Mouse (Mus musculus) liver, postnatal 0 days (tissue): ENCODE measurements around the gene Reep3.

ENCODE experiments used
- CTCF ChIP-seq: sonication (generic); IDR thresholded peaks from 2 replicates; pipeline ENCODE4 v1.5.1; 2016; ENCODE audit warnings: antibody characterized with exemption, low read depth
- EP300 ChIP-seq: IDR thresholded peaks from 2 replicates; pipeline ENCODE4 v1.6.1; 2016; ENCODE audit warnings: antibody characterized with exemption, low read depth, mild to moderate bottlenecking

DNA sequence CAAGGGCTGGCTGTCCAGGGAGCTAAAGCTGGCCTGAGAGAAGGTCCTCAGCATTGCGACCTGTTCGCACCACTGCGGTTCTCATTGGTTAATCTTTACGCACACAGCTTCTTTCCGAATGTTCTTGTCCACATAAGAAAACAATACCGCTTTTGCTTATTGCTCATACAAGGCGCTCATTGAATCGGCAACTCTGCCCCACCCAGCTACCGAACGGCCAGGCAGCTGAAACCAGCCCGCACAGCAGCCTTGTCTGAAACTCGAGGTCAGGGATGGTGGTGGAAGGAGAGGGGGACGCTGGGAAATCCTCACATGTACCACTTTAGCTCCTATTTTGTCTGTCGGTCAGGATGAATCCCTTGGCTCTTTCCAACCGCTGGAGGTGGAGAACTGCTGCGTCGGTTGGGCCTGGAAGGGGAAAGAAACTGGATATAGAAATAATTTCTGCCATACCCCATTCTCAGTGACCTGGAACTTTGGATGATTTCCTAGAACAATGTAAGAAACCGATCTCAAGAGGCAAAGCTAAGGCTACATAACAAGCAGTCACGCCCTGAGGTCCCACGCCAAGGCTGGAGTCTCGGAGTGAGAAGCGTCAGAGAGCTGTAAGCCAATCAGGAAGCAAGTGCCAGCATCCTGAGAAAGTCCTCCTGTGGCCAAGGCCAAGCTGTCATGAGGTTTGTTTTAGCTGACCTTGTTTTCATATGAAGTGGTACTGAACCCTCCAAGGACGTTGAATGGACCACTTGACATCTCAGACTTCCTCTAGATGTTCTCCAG, 126.2 kb downstream of the Reep3 start:
- TF ChIP-seq CTCF = no peak
- no peak for TF ChIP-seq EP300
